Mouse (Mus musculus) ES-Bruce4 (cell line): ENCODE measurements around the gene Rhof. TPM values are rescaled to one million over a fixed set of nuclear protein-coding genes. Genes with fewer than 3 reads are reported as not detected.

Experiments
- H3K27ac ChIP-seq: 2 replicates; pipeline ENCODE4 v1.5.1; 2012; ENCODE audit warnings: low read length, inconsistent platforms; ENCODE audit not compliant: insufficient read depth
- H3K27me3 ChIP-seq: 2 replicates; pipeline ENCODE4 v1.6.1; 2012; ENCODE audit warnings: mild to moderate bottlenecking, low read length, inconsistent platforms; ENCODE audit not compliant: control insufficient read depth, poor library complexity, insufficient read depth, severe bottlenecking
- H3K36me3 ChIP-seq: 2 replicates; pipeline ENCODE4 v1.6.1; 2012; ENCODE audit warnings: inconsistent platforms, mild to moderate bottlenecking, low read length, moderate library complexity; ENCODE audit not compliant: control insufficient read depth, poor library complexity, insufficient read depth, severe bottlenecking
- H3K4me1 ChIP-seq: one replicate; pipeline ENCODE4 v1.8.1; 2011; ENCODE audit warnings: low read length; ENCODE audit not compliant: control insufficient read depth, insufficient read depth
- H3K4me3 ChIP-seq: 2 replicates; pipeline ENCODE4 v1.5.1; 2011; ENCODE audit warnings: low read depth, mild to moderate bottlenecking, low read length
- H3K9ac ChIP-seq: 2 replicates; pipeline ENCODE4 v1.6.1; 2012; ENCODE audit warnings: low read depth, mild to moderate bottlenecking, inconsistent platforms; ENCODE audit not compliant: poor library complexity, severe bottlenecking
- H3K9me3 ChIP-seq: replicated peaks from 2 replicates; pipeline ENCODE4 v1.6.1; 2012; ENCODE audit warnings: mild to moderate bottlenecking, low read length, inconsistent platforms; ENCODE audit not compliant: control insufficient read depth, poor library complexity, insufficient read depth, severe bottlenecking
- CTCF ChIP-seq: IDR thresholded peaks from one replicate; pipeline ENCODE4 v1.8.1; 2011; ENCODE audit warnings: low read depth, low read length
- EP300 ChIP-seq: IDR thresholded peaks from 2 replicates; pipeline ENCODE4 v1.6.1; 2011; ENCODE audit warnings: low read depth, low read length; ENCODE audit not compliant: insufficient read depth
- POLR2A ChIP-seq: IDR thresholded peaks from one replicate; pipeline ENCODE4 v1.8.1; 2011; ENCODE audit warnings: low read length; ENCODE audit not compliant: insufficient read depth
- polyA plus RNA-seq: library from polyadenylated mRNA; stranded (reverse); fragments of >200 nt; gene quantifications from 2 replicates; pipeline ENCODE4 v1.2.4, GENCODE M21; 2011; ENCODE audit warnings: low read depth; ENCODE audit not compliant: missing spikeins, insufficient read depth, insufficient read length

Gene Rhof
- polyA plus RNA-seq: 1.6 and 2.0 TPM in 2 replicates

- no peaks in the 10 kb centered on the region for H3K27me3 ChIP-seq
- H3K27ac ChIP-seq: no peak within 1 kb of the TSS
- H3K4me1 ChIP-seq: peaks cover 1% of the 10 kb centered on the region
- H3K9me3 ChIP-seq: no peaks in the 10 kb centered on the region
- H3K9ac ChIP-seq: peak within 1 kb of the TSS; percentile 32
- H3K4me3 ChIP-seq: peak within 1 kb of the TSS; percentile 86
- TF ChIP-seq CTCF (peak; percentile 98), EP300 (no peak), POLR2A (no peak)
- H3K36me3 ChIP-seq: no peaks in the 10 kb centered on the region
Measured at GRCm38 (mm10) chr5:123132308-123133071, at the start of gene Rhof. Gene Rhof, minus strand, starts transcription at chr5:123132692.

GRCm38 (mm10) chr5:123181536-123181935, 49.0 kb upstream of the Rhof start:
- no peaks in the 10 kb centered on the region for H3K9me3 ChIP-seq
- H3K9ac ChIP-seq: no peak overlapping the region
- no peaks in the 10 kb centered on the region for H3K4me1 ChIP-seq
- no peaks in the 10 kb centered on the region for H3K36me3 ChIP-seq
- no peak overlapping the region for H3K27ac ChIP-seq
- TF ChIP-seq CTCF: no peak
- no peak for TF ChIP-seq EP300
- TF ChIP-seq POLR2A: no peak
- no peak overlapping the region for H3K4me3 ChIP-seq
- H3K27me3 ChIP-seq: no peaks in the 10 kb centered on the region

- H3K9ac ChIP-seq: no peak overlapping the region
- no peaks in the 10 kb centered on the region for H3K4me1 ChIP-seq
- no peaks in the 10 kb centered on the region for H3K36me3 ChIP-seq
- no peaks in the 10 kb centered on the region for H3K9me3 ChIP-seq
- no peaks in the 10 kb centered on the region for H3K27me3 ChIP-seq
- TF ChIP-seq EP300 (no peak), POLR2A (no peak), CTCF (no peak)
- no peak overlapping the region for H3K27ac ChIP-seq
- H3K4me3 ChIP-seq: no peak overlapping the region
Measured at GRCm38 (mm10) chr5:123180390-123180789, 47.9 kb upstream of the Rhof start.

- H3K4me3 ChIP-seq: no peak overlapping the region
Measured at GRCm38 (mm10) chr5:123178792-123179191, 46.3 kb upstream of the Rhof start.

GRCm38 (mm10) chr5:123171646-123172350, 39.3 kb upstream of the Rhof start:
- TF ChIP-seq EP300: 0 out of 2 replicates have a peak, but pooled peaks have one; percentile 23
- no peak for TF ChIP-seq POLR2A
- TF ChIP-seq CTCF: peak; percentile 95
- peak overlapping the region; percentile 28 for H3K4me3 ChIP-seq
- no peaks in the 10 kb centered on the region for H3K9me3 ChIP-seq
- no peaks in the 10 kb centered on the region for H3K36me3 ChIP-seq
- H3K27me3 ChIP-seq: no peaks in the 10 kb centered on the region
- H3K27ac ChIP-seq: no peak overlapping the region
- H3K4me1 ChIP-seq: no peaks in the 10 kb centered on the region
- H3K9ac ChIP-seq: no peak overlapping the region

More at GRCm38 (mm10) chr5:123178792-123179191, 46.3 kb upstream of the Rhof start:
- H3K9me3 ChIP-seq: no peaks in the 10 kb centered on the region
- TF ChIP-seq POLR2A (no peak), EP300 (no peak), CTCF (no peak)
- no peaks in the 10 kb centered on the region for H3K36me3 ChIP-seq
- no peaks in the 10 kb centered on the region for H3K4me1 ChIP-seq
- no peak overlapping the region for H3K9ac ChIP-seq
- no peaks in the 10 kb centered on the region for H3K27me3 ChIP-seq
- H3K27ac ChIP-seq: no peak overlapping the region

GRCm38 (mm10) chr5:123170365-123170764, 37.9 kb upstream of the Rhof start:
- H3K4me3 ChIP-seq: no peak overlapping the region
- no peak overlapping the region for H3K27ac ChIP-seq
- H3K4me1 ChIP-seq: no peaks in the 10 kb centered on the region
- peaks cover 4% of the 10 kb centered on the region; the same call in 1 of the 2 replicates for H3K36me3 ChIP-seq
- TF ChIP-seq CTCF (no peak), POLR2A (no peak), EP300 (no peak)
- no peaks in the 10 kb centered on the region for H3K27me3 ChIP-seq
- no peak overlapping the region for H3K9ac ChIP-seq
- no peaks in the 10 kb centered on the region for H3K9me3 ChIP-seq
